Mouse (Mus musculus): ENCODE results near the gene Gm19965.

Gene Gm19965

GRCm38 (mm10) chr1:116802683-116803082 lies at the start of gene Gm19965:
Gene Gm19965, plus strand, starts transcription at chr1:116802983.
- no peak for DNase-seq

GRCm38 (mm10) chr1:116782471-116782989 lies 20.3 kb upstream of the Gm19965 start:
- DNase-seq = no peak

All from lung, postnatal 4 days (tissue).